Mouse (Mus musculus) small intestine, adult 2 months (tissue): ENCODE results near the gene Clcnkb.

ENCODE experiments used
- CTCF ChIP-seq: fragments of 200-500 bp; IDR thresholded peaks from 2 replicates; pipeline ENCODE4 v1.5.1; 2012; ENCODE audit warnings: low read depth, mild to moderate bottlenecking, control low read depth, inconsistent platforms, low read length, moderate library complexity, mixed read lengths; ENCODE audit not compliant: insufficient replicate concordance, insufficient read length; ENCODE audit errors: extremely low read depth
- POLR2A ChIP-seq: fragments of 200-500 bp; IDR thresholded peaks from 2 replicates; pipeline ENCODE4 v1.6.1; 2012; ENCODE audit warnings: low read depth, mild to moderate bottlenecking, control low read depth, inconsistent platforms, low read length, moderate library complexity

DNA sequence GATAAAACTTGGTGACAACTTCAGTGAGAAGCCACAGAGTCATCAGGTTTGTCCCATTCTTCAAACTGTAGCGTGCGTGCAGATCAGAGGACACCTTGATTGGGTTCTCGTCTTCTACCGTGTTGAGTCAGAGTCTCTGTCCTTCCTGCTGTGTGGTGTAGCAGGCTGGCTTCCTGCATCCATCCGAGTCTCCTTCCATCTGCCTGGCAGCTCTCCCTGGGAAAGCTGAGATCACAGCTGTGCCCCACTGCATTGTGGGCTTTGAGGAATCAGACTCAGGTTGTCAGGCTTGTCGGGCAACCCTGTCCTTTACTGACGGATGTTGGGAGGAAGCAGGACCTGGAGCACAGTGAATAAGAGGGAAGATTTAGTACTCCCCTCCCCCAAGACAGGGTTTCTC lies 30.4 kb upstream of the Clcnkb start:
- TF ChIP-seq CTCF (no peak), POLR2A (no peak)
